Mouse (Mus musculus): ENCODE results near the gene Pcp4l1. TPM values are rescaled to one million over a fixed set of nuclear protein-coding genes. Genes with fewer than 3 reads are reported as not detected.
"Not testable (repeated sequence)": the region's sequence is repeated elsewhere in the genome, so short reads cannot be mapped to it uniquely, and the experiment has no call there.

Pcp4l1 gene
- total RNA-seq, 2 experiments from 2014 or later: 29.5 to 32.0 TPM

GRCm38 (mm10) chr1:171149974-171150760 lies 45.9 kb downstream of the Pcp4l1 start, which contains the start of the genes Sdhc and Mpz:
TSS of gene Sdhc (minus strand) at chr1:171150603.
TSS of gene Mpz (plus strand) at chr1:171150711.
- peak; percentile 89 to 94 for DNase-seq (ENCODE audit: low spot score in 2 of 2)

- not testable (repeated sequence) for DNase-seq (ENCODE audit: low spot score in 2 of 2)
Observed at GRCm38 (mm10) chr1:171142981-171143380, 53.1 kb downstream of the Pcp4l1 start.

GRCm38 (mm10) chr1:171137486-171138155 lies 58.4 kb downstream of the Pcp4l1 start:
- DNase-seq (ENCODE audit: low spot score in 2 of 2): not testable (repeated sequence)

GRCm38 (mm10) chr1:171135600-171135999 lies 60.5 kb downstream of the Pcp4l1 start:
- DNase-seq (ENCODE audit: low spot score in 2 of 2): no peak

- no peak for DNase-seq (ENCODE audit: low spot score in 2 of 2)
Observed at GRCm38 (mm10) chr1:171130971-171131370, 65.1 kb downstream of the Pcp4l1 start.

- DNase-seq (ENCODE audit: low spot score in 2 of 2): no peak
Observed at GRCm38 (mm10) chr1:171129251-171129650, 66.8 kb downstream of the Pcp4l1 start.

GRCm38 (mm10) chr1:171124398-171124797 lies 71.7 kb downstream of the Pcp4l1 start:
- DNase-seq (ENCODE audit: low spot score in 2 of 2): no peak

Other genes with a start within 250 kb of the Pcp4l1 start
- gene Fcgr2b, start 219.7 kb downstream of the Pcp4l1 start, total RNA-seq (2021): 10 to 100 TPM in 1 of 2 experiments, 1 to 10 TPM in 1; 7.0 to 11.3 TPM
- gene Fcgr4, start 177.3 kb downstream of the Pcp4l1 start, total RNA-seq (2021): 1 to 10 TPM; 1.8 to 2.1 TPM
- gene Fcgr3, start 131.3 kb downstream of the Pcp4l1 start, total RNA-seq (2021): 10 to 100 TPM; 13.8 to 15.7 TPM
- gene Cfap126, start 82.3 kb downstream of the Pcp4l1 start, total RNA-seq (2021): 1 to 10 TPM; 2.1 to 2.7 TPM
- gene Sdhc, start 45.7 kb downstream of the Pcp4l1 start, total RNA-seq (2021): 100 to 1,000 TPM; 359 to 386 TPM
- 10 to 100 TPM; 23.9 to 53.3 TPM for gene Mpz, start 45.6 kb downstream of the Pcp4l1 start, total RNA-seq (2021)
- 10 to 100 TPM in 1 of 2 experiments, under 1 TPM in 1; 0.92 to 10.3 TPM for gene Nr1i3, start 17.7 kb upstream of the Pcp4l1 start, total RNA-seq (2021)
- gene Tomm40l, start 26.2 kb upstream of the Pcp4l1 start, total RNA-seq (2021): 10 to 100 TPM; 41.6 to 43.5 TPM
- 100 to 1,000 TPM in 1 of 2 experiments, 10 to 100 TPM in 1; 18.3 to 847 TPM for gene Apoa2, start 28.8 kb upstream of the Pcp4l1 start, total RNA-seq (2021)
- 10 to 100 TPM; 22.4 to 23.2 TPM for gene Fcer1g, start 38.1 kb upstream of the Pcp4l1 start, total RNA-seq (2021)
- gene Adamts4, start 54.2 kb upstream of the Pcp4l1 start, total RNA-seq (2021): 1 to 10 TPM; 4.3 to 4.5 TPM
- 100 to 1,000 TPM; 446 to 477 TPM for gene Ndufs2, start 55.1 kb upstream of the Pcp4l1 start, total RNA-seq (2021)
- gene B4galt3, start 74.1 kb upstream of the Pcp4l1 start, total RNA-seq (2021): 10 to 100 TPM; 48.4 to 56.3 TPM
- 10 to 100 TPM; 55.8 to 57.1 TPM for gene Ppox, start 84.9 kb upstream of the Pcp4l1 start, total RNA-seq (2021)
- gene Usp21, start 91.7 kb upstream of the Pcp4l1 start, total RNA-seq (2021): 10 to 100 TPM; 51.4 to 56.0 TPM
- 100 to 1,000 TPM; 138 to 155 TPM for gene Ufc1, start 98.8 kb upstream of the Pcp4l1 start, total RNA-seq (2021)
- 10 to 100 TPM; 41.2 to 43.1 TPM for gene Dedd, start 132.9 kb upstream of the Pcp4l1 start, total RNA-seq (2021)
- gene Nit1, start 149.4 kb upstream of the Pcp4l1 start, total RNA-seq (2021): 10 to 100 TPM; 62.0 to 68.3 TPM
- 100 to 1,000 TPM; 120 to 125 TPM for gene Pfdn2, start 149.4 kb upstream of the Pcp4l1 start, total RNA-seq (2021)
- 1 to 10 TPM; 6.2 to 6.8 TPM for gene Klhdc9, start 164.5 kb upstream of the Pcp4l1 start, total RNA-seq (2021)
- gene Nectin4, start 173.8 kb upstream of the Pcp4l1 start, total RNA-seq (2021): under 1 TPM; 0.34 to 0.59 TPM
- gene Arhgap30, start 192.7 kb upstream of the Pcp4l1 start, total RNA-seq (2021): 1 to 10 TPM; 3.2 to 4.7 TPM
- 10 to 100 TPM; 81.4 to 84.8 TPM for gene Usf1, start 215.0 kb upstream of the Pcp4l1 start, total RNA-seq (2021)
- gene Tstd1, start 222.6 kb upstream of the Pcp4l1 start, total RNA-seq (2021): 10 to 100 TPM in 1 of 2 experiments, 1 to 10 TPM in 1; 6.3 to 15.1 TPM
- 10 to 100 TPM; 43.0 to 47.0 TPM for gene F11r, start 241.3 kb upstream of the Pcp4l1 start, total RNA-seq (2021)

Data from adrenal gland, postnatal 4 days (tissue).